Mouse (Mus musculus): ENCODE measurements around the gene Traf3ip1.

GRCm38 (mm10) chr1:91547567-91547966, 53.1 kb downstream of the Traf3ip1 start:
- no peak for TF ChIP-seq CTCF (IDR thresholded peaks at IDR 0.05; ENCODE audit: borderline replicate concordance, extremely low read depth, insufficient read depth, insufficient read length)
- no peak for TF ChIP-seq POLR2A (IDR thresholded peaks at IDR 0.05; ENCODE audit: borderline replicate concordance, extremely low read depth, insufficient read depth, insufficient read length, poor library complexity, severe bottlenecking)

Data from brain, embryonic 14.5 days (tissue).